Mouse (Mus musculus): ENCODE results near the gene Gabpb2.

- TF ChIP-seq CTCF (IDR thresholded peaks at IDR 0.05; ENCODE audit: low read depth) (no peak), EP300 (IDR thresholded peaks at IDR 0.05; ENCODE audit: low read depth) (no peak)
Measured at GRCm38 (mm10) chr3:95246465-95247231, 28.9 kb upstream of the Gabpb2 start.

Measured in liver, embryonic 14.5 days (tissue).